Mouse (Mus musculus) left cerebral cortex, postnatal 10 days (tissue): ENCODE data around the gene Serpine1. TPM values are rescaled to one million over a fixed set of nuclear protein-coding genes. Genes with fewer than 3 reads are reported as not detected.
A peak's percentile ranks its signal among the peaks of the same experiment; 100 is the strongest.

Source experiments
- DNase-seq, 2 experiments: peaks; one replicate each; pipeline ENCODE4 v3.0.0; 2021 to 2022; ENCODE audit warnings: low spot score in 2 of 2, mixed read lengths in 1 of 2; ENCODE audit errors: extremely low spot score in 1 of 2
- intact Hi-C: fragments of 180-260 bp; cut with DNase I; formaldehyde crosslinking; loops from one replicate; pipeline ENCODE4 v1.15.1; 2025
- total RNA-seq, 2 experiments: library from RNA; stranded (reverse); gene quantifications; 2 replicates each; pipeline ENCODE4 v1.2.3; 2021

Serpine1 gene
- total RNA-seq, 2 experiments from 2014 or later, result 0.71 to 0.97 TPM

DNA sequence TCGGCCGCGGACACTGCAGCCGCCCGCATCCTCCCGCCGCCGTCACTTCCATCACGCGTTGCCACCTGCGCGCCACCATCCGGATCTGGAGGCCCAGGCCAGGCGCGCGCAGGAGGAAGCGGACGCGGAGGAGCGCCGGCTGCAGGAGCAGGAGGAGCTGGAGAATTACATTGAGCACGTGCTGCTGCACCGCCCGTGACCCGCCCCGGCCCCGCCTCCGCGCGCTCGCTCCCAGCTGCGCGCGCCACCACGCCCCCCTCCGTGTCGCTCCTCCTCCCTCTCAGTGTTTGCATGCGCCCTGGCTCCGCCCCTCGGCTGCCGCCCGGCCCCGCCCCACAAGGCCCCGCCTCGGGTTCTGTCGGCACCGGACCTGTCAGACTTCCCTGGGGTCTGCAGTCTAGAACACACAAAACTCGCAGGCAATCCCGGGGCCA, 39.4 kb downstream of the Serpine1 start:
- intact Hi-C loops, result no loop called here
- DNase-seq, result peak; percentile 69 to 93

DNA sequence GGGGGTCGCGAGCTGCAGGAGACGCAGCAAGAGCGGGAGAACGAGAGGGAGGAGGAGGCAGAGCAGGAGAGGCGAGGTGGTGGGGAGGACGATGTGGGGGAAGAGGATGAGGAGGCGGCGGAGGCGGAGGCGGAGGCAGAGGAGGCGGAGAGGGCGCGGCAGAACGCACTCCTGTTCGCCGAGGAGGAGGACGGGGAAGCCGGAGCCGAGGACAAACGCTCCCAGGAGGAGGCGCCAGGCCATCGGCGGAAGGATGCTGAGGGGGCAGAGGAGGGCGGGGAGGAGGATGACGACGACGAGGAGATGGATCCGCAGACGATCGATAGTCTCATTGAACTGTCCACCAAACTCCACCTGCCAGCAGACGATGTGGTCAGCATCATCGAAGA, 40.0 kb downstream of the Serpine1 start:
- intact Hi-C loops, result no loop called here
- peak in 1 of 2 experiments; percentile 79 for DNase-seq

GRCm38 (mm10) chr5:137031076-137032032, 40.7 kb downstream of the Serpine1 start:
- intact Hi-C loops, result no loop called here
- peak in 1 of 2 experiments; percentile 62 for DNase-seq

GRCm38 (mm10) chr5:137030416-137030810, 41.7 kb downstream of the Serpine1 start:
- peak in 1 of 2 experiments; percentile 71 for DNase-seq
- intact Hi-C loops, result no loop called here

GRCm38 (mm10) chr5:137029643-137030415, 42.2 kb downstream of the Serpine1 start:
- intact Hi-C loops, result no loop called here
- peak; percentile 94 to 97 for DNase-seq

DNA sequence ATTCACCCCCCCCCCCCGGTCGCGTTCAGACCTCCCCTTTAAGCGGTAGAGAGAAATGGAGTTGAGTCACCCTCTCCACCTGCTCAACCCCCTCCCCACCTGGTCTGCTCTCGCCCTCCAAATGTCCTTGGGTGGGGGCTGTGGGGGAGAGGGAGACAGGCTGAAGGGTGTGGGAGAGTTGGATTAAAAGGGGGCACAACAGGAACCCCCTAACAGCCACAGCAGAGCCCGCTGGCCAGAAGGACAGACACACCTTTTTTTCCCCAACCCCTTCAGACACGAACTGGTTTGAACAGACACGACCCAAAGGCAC, 42.8 kb downstream of the Serpine1 start:
- intact Hi-C loops, result no loop called here
- no peak for DNase-seq

DNA sequence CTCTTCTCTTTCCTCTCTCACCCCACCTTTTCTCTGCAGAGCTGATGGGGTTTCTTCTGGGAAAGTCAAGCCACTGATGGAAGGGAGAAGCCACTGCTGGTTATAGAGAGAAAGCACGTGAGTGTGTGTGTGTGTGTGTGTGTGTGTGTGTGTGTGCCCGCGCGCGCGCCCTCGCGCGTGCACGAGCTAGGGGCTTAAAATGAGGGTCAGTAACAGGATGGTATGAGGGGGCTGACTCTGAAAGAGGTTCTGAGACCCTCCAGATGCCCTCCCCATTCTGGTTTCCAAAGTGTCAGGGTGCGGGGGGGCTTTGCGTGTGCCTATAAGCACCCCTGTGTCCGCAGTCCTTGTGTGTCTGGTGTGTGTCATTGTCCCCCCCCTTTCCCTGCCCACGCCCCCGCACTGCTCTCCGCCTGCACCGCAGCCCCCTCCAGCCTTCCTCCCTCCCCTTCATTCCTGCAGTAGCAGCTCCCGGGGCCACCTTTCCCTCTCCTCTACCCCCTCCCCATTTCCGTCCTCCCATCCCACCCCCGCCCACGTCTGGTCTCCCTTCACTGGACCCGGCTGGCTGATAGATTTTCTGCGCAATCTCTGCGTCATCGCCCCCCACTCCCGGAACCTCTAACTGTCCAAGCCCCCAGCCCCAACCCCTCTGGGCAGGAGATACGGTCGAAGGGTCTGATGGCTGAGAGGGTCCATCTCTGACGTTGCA, 43.4 kb downstream of the Serpine1 start:
- DNase-seq, result peak in 1 of 2 experiments; percentile 66
- intact Hi-C loops, result no loop called here

GRCm38 (mm10) chr5:137026092-137026491, 46.0 kb downstream of the Serpine1 start, which contains the start of gene Vgf:
Gene Vgf (plus strand): TSS chr5:137026392.
- DNase-seq, result no peak
- intact Hi-C loops, result no loop called here

DNA sequence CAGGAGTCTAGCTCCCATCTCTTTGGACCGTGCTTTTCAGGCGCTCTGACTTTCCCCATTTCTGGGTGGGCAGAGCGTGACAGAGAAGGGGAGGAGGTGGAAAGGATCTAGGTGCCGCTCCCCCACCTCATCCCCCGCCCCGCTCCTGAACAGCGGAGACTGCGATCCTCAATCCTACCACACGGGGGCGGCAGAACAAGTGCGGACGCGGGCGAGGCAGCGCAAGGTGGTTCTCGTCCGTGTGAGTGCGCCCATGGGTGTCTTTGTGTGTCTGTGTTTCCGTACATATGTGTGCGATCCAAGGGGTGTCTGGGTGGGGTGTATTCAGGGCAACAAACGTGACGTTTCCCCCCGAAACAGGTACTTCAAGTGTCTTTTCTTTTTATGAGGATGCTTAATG, 46.9 kb downstream of the Serpine1 start:
- intact Hi-C loops, result loop anchor here (2.0 kb wide), 1 partner anchor 82 kb away; no protein-coding TSS in a partner anchor

DNA sequence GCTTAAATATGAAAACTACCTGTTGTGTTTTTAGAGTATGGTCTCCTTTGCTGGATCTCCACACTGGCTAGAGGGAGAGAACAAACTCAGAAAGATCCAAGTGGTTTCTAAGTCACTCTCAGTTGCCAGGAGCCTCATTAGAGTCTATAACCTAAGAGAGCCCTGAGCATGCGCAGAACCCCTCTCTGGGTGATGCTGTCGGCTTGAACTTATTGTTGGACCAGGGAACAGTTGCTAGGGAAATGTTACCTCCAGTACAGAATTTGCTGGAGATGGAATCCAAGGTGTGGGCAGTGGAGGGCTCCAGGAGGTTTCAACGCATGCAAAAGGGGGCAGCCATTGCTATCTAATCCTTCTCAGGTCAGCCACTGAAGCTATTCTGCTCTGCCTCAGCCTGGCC, 47.8 kb downstream of the Serpine1 start:
- intact Hi-C loops, result loop anchor here (2.0 kb wide), 1 partner anchor 82 kb away; no protein-coding TSS in a partner anchor
- DNase-seq, result no peak

More for the DNA sequence above, 46.9 kb downstream of the Serpine1 start:
- DNase-seq, result peak in 1 of 2 experiments; percentile 85

DNA sequence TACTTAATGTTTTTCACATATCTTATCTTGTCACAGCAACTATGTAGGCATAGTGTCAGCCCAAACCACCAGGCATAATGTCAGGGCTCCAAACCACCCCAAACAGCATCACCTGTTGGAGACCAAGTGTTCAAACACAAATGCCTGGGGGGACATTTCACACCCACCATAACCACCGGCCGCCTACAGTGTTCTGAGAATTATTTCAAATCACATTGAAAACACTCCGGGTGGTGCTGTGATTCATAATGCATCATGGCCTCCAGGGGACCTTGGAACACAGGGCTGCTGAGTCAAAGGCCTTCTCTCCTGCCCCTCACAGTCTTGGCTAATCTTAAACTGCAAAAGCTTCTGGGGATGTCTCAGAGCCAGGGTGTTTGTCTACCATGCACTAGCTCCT, 56.2 kb downstream of the Serpine1 start:
- DNase-seq, result no peak
- intact Hi-C loops, result no loop called here

DNA sequence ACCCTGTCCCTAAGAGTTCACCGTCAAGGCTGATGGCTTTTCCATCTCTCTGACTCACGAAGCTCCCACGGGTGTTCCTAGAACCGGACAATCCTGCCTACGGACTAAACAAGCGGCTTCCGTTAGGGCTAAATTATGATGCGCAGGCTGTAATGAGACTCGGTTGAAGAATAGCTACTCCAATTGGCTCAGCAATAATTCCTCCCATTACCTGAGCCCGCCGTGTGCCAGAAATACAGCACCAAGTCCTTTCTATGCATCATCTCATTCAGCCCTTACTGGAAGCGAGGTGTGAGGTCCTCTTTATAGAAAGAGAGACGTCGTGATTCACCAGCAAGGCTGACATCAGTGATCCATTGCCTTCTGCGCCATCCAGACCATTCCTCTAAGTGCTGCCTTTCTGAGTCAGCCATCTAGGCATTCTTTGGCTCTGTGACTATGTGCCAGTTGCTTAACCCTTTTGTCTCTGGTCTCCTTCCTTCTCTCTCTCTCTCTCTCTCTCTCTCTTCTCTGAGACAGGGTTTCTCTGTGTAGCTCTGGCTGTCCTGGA, 59.6 kb downstream of the Serpine1 start:
- DNase-seq, result no peak
- intact Hi-C loops, result loop anchor here (5.0 kb wide), 1 partner anchor 80 kb away; no protein-coding TSS in a partner anchor

Other genes starting within 250 kb of the Serpine1 start
- gene Col26a1, start 189.1 kb downstream of the Serpine1 start, total RNA-seq, result 10 to 100 TPM; 24.8 to 25.3 TPM
- gene Ift22, start 164.1 kb downstream of the Serpine1 start, total RNA-seq, result 10 to 100 TPM; 88.2 to 88.9 TPM
- 100 to 1,000 TPM; 226 to 227 TPM for gene Fis1, start 119.0 kb downstream of the Serpine1 start, total RNA-seq
- not detected for gene Cldn15, start 105.7 kb downstream of the Serpine1 start, total RNA-seq
- 10 to 100 TPM; 32.5 to 39.6 TPM for gene Plod3, start 85.2 kb downstream of the Serpine1 start, total RNA-seq
- gene Znhit1, start 84.2 kb downstream of the Serpine1 start, total RNA-seq, result 10 to 100 TPM; 77.5 to 84.5 TPM
- gene Vgf, start 45.9 kb downstream of the Serpine1 start, total RNA-seq, result 100 to 1,000 TPM; 200 to 207 TPM
- 100 to 1,000 TPM; 228 to 230 TPM for gene Ap1s1, start 26.1 kb downstream of the Serpine1 start, total RNA-seq
- 1 to 10 TPM; 3.0 to 3.9 TPM for gene Trim56, start 43.9 kb upstream of the Serpine1 start, total RNA-seq
- gene Muc3, start 77.1 kb upstream of the Serpine1 start, total RNA-seq, result not detected
- gene Muc3a, start 140.1 kb upstream of the Serpine1 start, total RNA-seq, result 1 to 10 TPM; 2.7 to 3.8 TPM
- gene Ache, start 215.3 kb upstream of the Serpine1 start, total RNA-seq, result 100 to 1,000 TPM in 1 of 2 experiments, 10 to 100 TPM in 1; 99.1 to 105 TPM
- gene Ufsp1, start 222.4 kb upstream of the Serpine1 start, total RNA-seq, result 10 to 100 TPM; 20.4 to 20.8 TPM
- 100 to 1,000 TPM; 164 to 170 TPM for gene Srrt, start 235.4 kb upstream of the Serpine1 start, total RNA-seq
- 1 to 10 TPM; 4.1 to 4.9 TPM for gene Trip6, start 242.1 kb upstream of the Serpine1 start, total RNA-seq